Mouse (Mus musculus): ENCODE results near the gene Isca2.

GRCm38 (mm10) chr12:84756016-84756415 lies 17.0 kb upstream of the Isca2 start:
- TF ChIP-seq REST (IDR thresholded peaks at IDR 0.05; ENCODE audit: insufficient read depth, insufficient read length) (no peak), POLR2A (IDR thresholded peaks at IDR 0.05; ENCODE audit: insufficient read length, low read depth) (no peak), USF1 (IDR thresholded peaks at IDR 0.05; ENCODE audit: low read depth) (no peak)
